Mouse (Mus musculus) midbrain, embryonic 11.5 days (tissue): ENCODE measurements around the gene Helz. TPM values are rescaled to one million over a fixed set of nuclear protein-coding genes. Genes with fewer than 3 reads are reported as not detected.

Source experiments
- ATAC-seq: fragments of 200-750 bp; cut with Nextera tagmentation; 2 replicates; pipeline ENCODE4 v1.8.0; 2017; ENCODE audit warnings: moderate TSS enrichment, moderate library complexity; ENCODE audit not compliant: low FRiP score
- DNase-seq: peaks from one replicate; pipeline ENCODE4 v3.0.0; 2015; ENCODE audit warnings: low spot score; ENCODE audit errors: missing footprints
- H3K27ac ChIP-seq: fragments of 300-500 bp; sonication (generic); 2 replicates; pipeline ENCODE4 v1.5.1; 2014; ENCODE audit warnings: low read depth, low read length
- H3K27me3 ChIP-seq: fragments of 300-500 bp; sonication (generic); 2 replicates; pipeline ENCODE4 v1.6.1; 2014; ENCODE audit warnings: mild to moderate bottlenecking, low read length, moderate library complexity, mixed read lengths; ENCODE audit not compliant: control insufficient read depth, insufficient read depth
- H3K36me3 ChIP-seq: fragments of 300-500 bp; sonication (generic); 2 replicates; pipeline ENCODE4 v1.6.1; 2014; ENCODE audit warnings: mild to moderate bottlenecking, low read length, moderate library complexity, mixed read lengths; ENCODE audit not compliant: control insufficient read depth, insufficient read depth
- H3K4me1 ChIP-seq: fragments of 300-500 bp; sonication (generic); 2 replicates; pipeline ENCODE4 v1.6.1; 2014; ENCODE audit warnings: low read length; ENCODE audit not compliant: control insufficient read depth, insufficient read depth
- H3K4me2 ChIP-seq: fragments of 300-500 bp; sonication (generic); 2 replicates; pipeline ENCODE4 v1.6.1; 2014; ENCODE audit warnings: mild to moderate bottlenecking, moderate library complexity
- H3K4me3 ChIP-seq: fragments of 300-500 bp; sonication (generic); 2 replicates; pipeline ENCODE4 v1.5.1; 2014; ENCODE audit warnings: low read depth, low read length
- H3K9ac ChIP-seq: fragments of 300-500 bp; sonication (generic); 2 replicates; pipeline ENCODE4 v1.6.1; 2014; ENCODE audit warnings: low read length
- H3K9me3 ChIP-seq: fragments of 300-500 bp; sonication (generic); 2 replicates; pipeline ENCODE4 v1.6.1; 2016; ENCODE audit warnings: low read length; ENCODE audit not compliant: control insufficient read depth
- WGBS: fragments of 180-500 bp; shearing (Covaris S2); extraction: QIAGEN DNeasy Blood & Tissue Kit; methylation state at CpG from one replicate; pipeline ENCODE4 v1.1.7; 2014; 5-methylcytosine and 5-hydroxymethylcytosine counted together
- polyA plus RNA-seq: library from polyadenylated mRNA; unstranded; fragments of >200 nt; fragmentation: Nextera tagmentation; extraction: Ambion mirVana; gene quantifications from 2 replicates; pipeline ENCODE4 v1.2.1, GENCODE M21; 2014

The Helz gene
- polyA plus RNA-seq, 1 experiment from 2014 or later = 18.3 TPM

DNA sequence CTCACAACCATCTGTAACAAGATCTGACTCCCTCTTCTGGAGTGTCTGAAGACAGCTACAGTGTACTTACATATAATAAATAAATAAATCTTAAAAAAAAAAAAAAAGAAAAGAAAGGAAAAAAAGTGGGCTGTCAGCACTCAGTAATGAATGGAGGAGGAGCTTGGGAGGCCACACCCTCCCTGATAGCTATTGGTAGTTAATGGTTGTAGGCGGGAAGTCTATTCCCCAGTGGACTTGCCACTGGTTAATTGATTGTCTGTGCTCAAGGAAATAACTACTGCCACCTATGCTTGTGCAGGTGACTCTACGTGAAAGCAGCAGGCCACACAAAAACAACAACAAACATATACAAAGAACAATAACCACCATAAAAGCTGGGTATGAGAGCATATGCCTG, 31.3 kb upstream of the Helz start:
- no peak overlapping the region for H3K27ac ChIP-seq
- H3K9me3 ChIP-seq = no peaks in the 10 kb centered on the region
- no peak overlapping the region for H3K9ac ChIP-seq
- 87% methylated on average over 2 of the region's 2 CpGs for WGBS
- H3K4me2 ChIP-seq = no peak overlapping the region
- H3K27me3 ChIP-seq = no peaks in the 10 kb centered on the region
- no peaks in the 10 kb centered on the region for H3K4me1 ChIP-seq
- H3K36me3 ChIP-seq = no peaks in the 10 kb centered on the region
- DNase-seq (no peak), ATAC-seq (no peak)
- H3K4me3 ChIP-seq = no peak overlapping the region

DNA sequence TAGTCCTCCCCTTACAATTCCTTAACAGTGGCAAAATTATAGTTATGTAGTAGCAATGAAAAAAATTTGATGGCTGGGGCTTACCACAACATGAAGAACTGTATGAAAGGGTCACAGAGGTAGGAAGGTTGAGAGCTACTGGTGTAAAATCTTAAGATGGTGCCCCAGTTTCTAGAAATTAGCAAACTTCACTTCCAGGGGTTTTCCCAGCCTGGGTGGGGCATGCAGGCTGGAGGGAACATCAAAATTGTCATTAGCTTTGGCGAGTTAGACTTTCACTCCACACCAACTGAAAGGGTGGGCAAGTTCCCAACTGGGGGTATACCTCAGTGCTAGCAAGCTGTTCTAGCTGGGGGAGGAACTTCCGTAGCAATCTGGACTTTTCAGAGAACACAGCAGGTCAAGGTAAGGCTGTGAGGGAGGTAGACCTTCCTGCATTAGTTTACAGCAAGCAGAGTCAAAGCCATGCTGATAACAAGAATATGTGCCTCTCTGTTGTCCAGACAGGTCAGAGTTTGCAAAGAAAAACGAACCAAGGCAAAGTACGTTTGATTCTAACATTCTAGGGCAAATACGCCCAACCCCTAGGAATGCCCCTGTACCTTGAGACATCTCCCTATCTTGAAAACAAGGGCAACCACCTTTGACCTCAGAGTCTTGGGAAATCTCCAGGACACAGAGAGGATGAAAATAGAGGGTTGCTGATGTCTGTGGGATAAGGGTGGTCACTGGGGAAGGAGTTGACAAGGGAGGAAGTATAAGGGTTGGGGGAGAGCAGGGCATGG, 28.9 kb upstream of the Helz start:
- Histone ChIP-seq H3K4me1 (no peaks in the 10 kb centered on the region), H3K9ac (no peak overlapping the region), H3K36me3 (no peaks in the 10 kb centered on the region), H3K4me2 (no peak overlapping the region), H3K27me3 (no peaks in the 10 kb centered on the region), H3K4me3 (no peak overlapping the region), H3K9me3 (no peaks in the 10 kb centered on the region), H3K27ac (no peak overlapping the region)
- ATAC-seq (no peak), DNase-seq (no peak)
- 78% methylated on average over 5 of the region's 5 CpGs for WGBS

DNA sequence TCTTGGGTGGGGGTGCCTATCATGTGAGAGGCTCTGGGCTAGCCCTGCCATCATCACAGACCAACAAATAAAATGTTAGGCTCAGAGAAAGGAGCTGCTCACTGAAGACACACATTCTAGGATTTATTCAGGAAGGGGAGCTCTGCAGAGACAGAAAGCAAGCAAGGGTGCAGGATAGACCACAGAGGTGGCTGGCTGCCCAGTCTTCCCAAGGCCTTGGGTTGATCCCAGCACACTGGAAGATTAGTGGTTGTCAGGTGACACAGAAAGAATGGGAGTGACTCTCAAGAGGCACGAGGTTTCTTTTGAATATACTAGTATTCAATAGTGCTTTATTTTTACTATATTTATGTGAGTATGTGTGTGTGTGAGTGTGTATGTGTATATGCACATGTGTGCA, 26.6 kb upstream of the Helz start:
- no peak for ATAC-seq
- H3K4me1 ChIP-seq = no peaks in the 10 kb centered on the region
- H3K9ac ChIP-seq = no peak overlapping the region
- no peak for DNase-seq
- H3K27me3 ChIP-seq = no peaks in the 10 kb centered on the region
- H3K4me2 ChIP-seq = no peak overlapping the region
- H3K4me3 ChIP-seq = no peak overlapping the region
- no peaks in the 10 kb centered on the region for H3K9me3 ChIP-seq
- H3K36me3 ChIP-seq = no peaks in the 10 kb centered on the region
- 80% methylated on average over 1 of the region's 1 CpGs for WGBS
- no peak overlapping the region for H3K27ac ChIP-seq

DNA sequence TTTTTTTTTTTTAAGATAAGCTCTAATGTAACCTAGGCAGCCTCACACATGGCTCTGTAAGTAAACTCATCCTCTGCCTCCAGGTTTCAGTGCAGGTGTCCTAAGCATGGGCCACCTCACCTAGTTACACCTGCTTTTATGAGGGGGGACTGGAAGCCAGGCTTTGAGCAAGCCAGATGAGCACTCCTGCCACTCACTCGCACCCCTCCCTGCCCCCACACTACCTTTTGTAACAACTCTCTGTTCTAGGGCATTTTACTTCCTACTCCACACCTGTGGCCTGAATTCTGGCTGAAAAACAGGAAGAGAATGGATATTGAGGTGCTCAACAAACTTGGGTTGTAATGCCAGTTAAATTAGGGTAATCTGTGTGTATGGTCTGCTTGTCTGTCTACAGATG, 22.8 kb upstream of the Helz start:
- no peak for DNase-seq
- Histone ChIP-seq H3K27ac (no peak overlapping the region), H3K9me3 (no peaks in the 10 kb centered on the region), H3K36me3 (no peaks in the 10 kb centered on the region), H3K4me3 (no peak overlapping the region), H3K4me2 (no peak overlapping the region), H3K9ac (no peak overlapping the region), H3K4me1 (peaks cover 2% of the 10 kb centered on the region; the same call in 1 of the 2 replicates), H3K27me3 (no peaks in the 10 kb centered on the region)
- ATAC-seq = no peak
- 83% methylated on average over 1 of the region's 1 CpGs for WGBS

DNA sequence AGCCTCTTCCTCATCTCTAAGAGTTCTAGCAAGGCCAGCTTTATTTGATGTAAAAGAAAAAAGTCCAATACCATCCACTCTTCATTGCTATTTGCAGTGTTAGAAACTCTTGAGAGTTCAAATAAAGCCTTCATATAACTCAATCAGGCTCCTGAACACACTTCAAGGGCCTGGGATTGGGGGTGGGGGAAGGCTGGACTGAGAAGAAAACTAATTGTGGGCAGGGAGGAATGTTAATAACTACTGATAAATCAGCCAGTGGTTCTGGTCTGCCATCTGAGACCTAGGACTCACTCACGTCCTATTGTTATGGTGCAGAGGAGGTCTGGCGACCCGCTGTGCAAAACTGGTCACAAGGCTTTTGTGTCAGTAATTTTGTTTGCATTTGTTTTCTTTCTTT, 20.1 kb upstream of the Helz start:
- no peaks in the 10 kb centered on the region for H3K9me3 ChIP-seq
- peaks cover 2% of the 10 kb centered on the region; the same call in 1 of the 2 replicates for H3K4me1 ChIP-seq
- H3K9ac ChIP-seq = no peak overlapping the region
- WGBS = 32% methylated on average over 3 of the region's 3 CpGs
- ATAC-seq (no peak), DNase-seq (no peak)
- no peak overlapping the region for H3K27ac ChIP-seq
- H3K4me2 ChIP-seq = no peak overlapping the region
- no peaks in the 10 kb centered on the region for H3K27me3 ChIP-seq
- no peaks in the 10 kb centered on the region for H3K36me3 ChIP-seq
- no peak overlapping the region for H3K4me3 ChIP-seq

DNA sequence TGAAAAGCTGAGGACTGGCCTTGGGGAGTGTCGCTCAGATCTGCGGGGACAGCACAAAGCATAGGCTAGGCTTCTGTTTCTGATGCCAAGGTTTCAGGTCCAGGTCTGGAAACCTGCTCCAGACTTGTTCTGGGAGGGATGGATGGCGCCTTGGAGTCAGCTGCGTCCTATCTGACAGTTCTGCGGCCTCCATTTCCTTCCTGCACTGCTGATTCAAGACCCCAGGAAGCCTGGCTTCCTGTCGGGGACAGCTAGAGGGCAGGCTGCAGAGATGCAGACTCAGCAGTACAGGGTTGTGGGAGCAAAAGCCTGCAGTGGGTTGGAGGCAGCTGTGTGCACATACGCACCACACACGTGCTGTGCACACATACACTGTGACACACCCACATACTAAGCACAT, 18.4 kb upstream of the Helz start:
- no peak overlapping the region for H3K4me2 ChIP-seq
- H3K9ac ChIP-seq = no peak overlapping the region
- no peaks in the 10 kb centered on the region for H3K9me3 ChIP-seq
- H3K27me3 ChIP-seq = no peaks in the 10 kb centered on the region
- DNase-seq = no peak
- peaks cover 2% of the 10 kb centered on the region; the same call in 1 of the 2 replicates for H3K4me1 ChIP-seq
- no peaks in the 10 kb centered on the region for H3K36me3 ChIP-seq
- no peak overlapping the region for H3K4me3 ChIP-seq
- no peak for ATAC-seq
- no peak overlapping the region for H3K27ac ChIP-seq
- 43% methylated on average over 8 of the region's 8 CpGs for WGBS

DNA sequence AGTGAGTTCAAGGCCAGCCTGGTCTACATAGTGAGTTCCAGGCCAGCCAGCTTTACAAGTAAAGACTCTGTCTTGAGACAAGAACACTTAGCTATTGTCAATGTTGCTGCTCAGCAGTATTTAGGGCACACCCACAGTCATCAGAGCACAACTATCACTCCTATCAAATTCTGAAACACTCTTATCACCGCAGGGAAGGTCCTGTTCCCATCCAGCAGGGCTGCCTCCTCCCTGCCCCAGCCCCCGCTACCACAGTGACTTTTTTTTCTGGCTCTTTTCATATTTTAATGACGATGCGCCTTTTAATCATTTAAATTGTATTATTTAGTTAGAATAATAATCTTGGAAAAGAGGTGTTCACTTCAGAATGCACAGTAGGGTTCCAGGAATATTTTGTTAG, 16.3 kb upstream of the Helz start:
- Histone ChIP-seq H3K27me3 (no peaks in the 10 kb centered on the region), H3K4me3 (no peak overlapping the region), H3K4me1 (peaks cover 2% of the 10 kb centered on the region; the same call in 1 of the 2 replicates), H3K4me2 (no peak overlapping the region), H3K9ac (no peak overlapping the region), H3K36me3 (no peaks in the 10 kb centered on the region), H3K9me3 (no peaks in the 10 kb centered on the region), H3K27ac (no peak overlapping the region)
- WGBS = 77% methylated on average over 4 of the region's 4 CpGs
- DNase-seq = no peak
- no peak for ATAC-seq

DNA sequence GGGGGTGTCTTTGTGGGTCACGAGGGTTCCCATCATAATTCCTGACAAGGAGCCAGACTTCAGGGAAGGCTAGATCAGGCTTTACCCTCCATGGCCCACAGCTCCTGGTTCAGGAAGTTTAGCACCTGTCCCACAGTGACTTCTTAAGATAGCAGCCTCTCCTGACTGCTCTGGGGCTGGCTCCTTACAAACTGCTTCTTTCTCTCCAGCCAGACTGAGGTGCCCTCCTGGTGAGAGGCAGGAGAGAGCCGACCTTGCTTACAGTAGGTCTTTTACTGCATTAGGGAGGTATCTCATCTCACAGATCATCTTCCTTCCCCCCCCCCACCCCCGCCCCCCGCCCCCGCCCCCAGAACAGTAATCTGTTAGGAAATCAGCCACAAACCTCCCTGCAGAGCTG, 15.5 kb upstream of the Helz start:
- 43% methylated on average over 5 of the region's 5 CpGs for WGBS
- ATAC-seq = no peak

DNA sequence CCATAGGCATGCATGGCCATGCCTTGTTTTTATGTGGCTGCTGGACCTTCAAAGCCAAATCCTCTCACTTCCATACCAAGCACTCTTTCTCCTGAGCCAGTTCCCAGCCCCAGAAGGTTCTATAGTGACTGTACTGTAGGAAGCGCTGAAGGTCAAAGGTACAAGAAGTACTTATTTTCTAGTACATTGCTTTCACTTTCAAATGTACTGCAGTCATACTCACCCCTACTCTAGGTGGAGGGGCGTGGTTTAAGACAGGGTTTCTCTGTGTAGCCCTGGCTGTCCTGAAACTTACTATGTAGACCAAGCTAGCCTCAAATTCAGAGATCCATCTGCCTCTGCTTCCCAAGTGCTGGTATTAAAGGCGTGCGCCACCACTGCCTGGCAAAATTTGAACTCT, 8.7 kb upstream of the Helz start:
- no peak overlapping the region for H3K4me3 ChIP-seq
- no peaks in the 10 kb centered on the region for H3K27me3 ChIP-seq
- H3K9me3 ChIP-seq = no peaks in the 10 kb centered on the region
- H3K9ac ChIP-seq = no peak overlapping the region
- H3K36me3 ChIP-seq = no peaks in the 10 kb centered on the region
- H3K27ac ChIP-seq = no peak overlapping the region
- DNase-seq (no peak), ATAC-seq (no peak)
- 92% methylated on average over 4 of the region's 4 CpGs for WGBS
- H3K4me1 ChIP-seq = no peaks in the 10 kb centered on the region
- no peak overlapping the region for H3K4me2 ChIP-seq

More for the DNA sequence above, 15.5 kb upstream of the Helz start:
- Histone ChIP-seq H3K4me1 (peaks cover 2% of the 10 kb centered on the region; the same call in 1 of the 2 replicates), H3K9me3 (no peaks in the 10 kb centered on the region), H3K27me3 (no peaks in the 10 kb centered on the region), H3K4me2 (no peak overlapping the region), H3K4me3 (no peak overlapping the region), H3K9ac (no peak overlapping the region), H3K27ac (no peak overlapping the region), H3K36me3 (no peaks in the 10 kb centered on the region)
- no peak for DNase-seq
